Mouse (Mus musculus) lung, embryonic 16.5 days (tissue): ENCODE measurements at regions not wholly inside any gene's neighbourhood (a gene's known extent, or its start where the extent isn't known, plus 50 kb on each side); places are given as distances from the start of the nearest gene placed in this dataset.

Experiments used
- ATAC-seq: fragments of 200-750 bp; cut with Nextera tagmentation; 2 replicates; pipeline ENCODE4 v1.8.0; 2017; ENCODE audit warnings: low read depth, mild to moderate bottlenecking, moderate library complexity
- H3K27ac ChIP-seq: fragments of 300-500 bp; sonication (generic); 2 replicates; pipeline ENCODE4 v1.5.1; 2014; ENCODE audit warnings: mild to moderate bottlenecking, control low read depth, low read length
- H3K27me3 ChIP-seq: fragments of 300-500 bp; sonication (generic); 2 replicates; pipeline ENCODE4 v1.6.1; 2014; ENCODE audit warnings: low read depth, low read length, mixed read lengths; ENCODE audit not compliant: control insufficient read depth, insufficient read depth
- H3K36me3 ChIP-seq: fragments of 300-500 bp; sonication (generic); 2 replicates; pipeline ENCODE4 v1.6.1; 2014; ENCODE audit warnings: low read length; ENCODE audit not compliant: control insufficient read depth, insufficient read depth
- H3K4me1 ChIP-seq: fragments of 300-500 bp; sonication (generic); replicated peaks from 2 replicates; pipeline ENCODE4 v1.6.1; 2014; ENCODE audit warnings: low read length, mixed read lengths; ENCODE audit not compliant: control insufficient read depth, insufficient read depth
- H3K4me2 ChIP-seq: fragments of 300-500 bp; sonication (generic); 2 replicates; pipeline ENCODE4 v1.6.1; 2014; ENCODE audit warnings: low read depth, low read length, control low read depth
- H3K4me3 ChIP-seq: fragments of 300-500 bp; sonication (generic); 2 replicates; pipeline ENCODE4 v1.5.1; 2014; ENCODE audit warnings: mild to moderate bottlenecking, low read length, control low read depth
- H3K9ac ChIP-seq: fragments of 300-500 bp; sonication (generic); 2 replicates; pipeline ENCODE4 v1.6.1; 2014; ENCODE audit warnings: low read length, control low read depth
- H3K9me3 ChIP-seq: fragments of 300-500 bp; sonication (generic); 2 replicates; pipeline ENCODE4 v1.6.1; 2016; ENCODE audit warnings: low read length; ENCODE audit not compliant: control insufficient read depth
- WGBS: fragments of 180-500 bp; shearing (Covaris S2); extraction: QIAGEN DNeasy Blood & Tissue Kit; methylation state at CpG from one replicate; pipeline ENCODE4 v1.1.7; 2014; 5-methylcytosine and 5-hydroxymethylcytosine counted together

GRCm38 (mm10) chr16:30155070-30155469, 90.9 kb downstream of the Hes1 start:
- H3K9ac ChIP-seq: no peak overlapping the region
- H3K27me3 ChIP-seq: no peaks in the 10 kb centered on the region
- no peak overlapping the region for H3K4me3 ChIP-seq
- no peak for ATAC-seq
- H3K36me3 ChIP-seq: no peaks in the 10 kb centered on the region
- no peak overlapping the region for H3K27ac ChIP-seq
- H3K4me2 ChIP-seq: no peak overlapping the region
- WGBS: 19% methylated on average over 6 of the region's 6 CpGs
- H3K4me1 ChIP-seq: peaks cover 7% of the 10 kb centered on the region; the same call in 1 of the 2 replicates
- no peaks in the 10 kb centered on the region for H3K9me3 ChIP-seq

- Histone ChIP-seq H3K4me1 (peaks cover 11% of the 10 kb centered on the region; the same call in 1 of the 2 replicates), H3K36me3 (no peaks in the 10 kb centered on the region), H3K9me3 (no peaks in the 10 kb centered on the region), H3K27me3 (no peaks in the 10 kb centered on the region), H3K4me3 (no peak overlapping the region), H3K4me2 (no peak overlapping the region), H3K27ac (no peak overlapping the region), H3K9ac (no peak overlapping the region)
- 30% methylated on average over 6 of the region's 6 CpGs for WGBS
- ATAC-seq: no peak
These were observed 91.5 kb downstream of the Hes1 start for GRCm38 (mm10) chr16:30155486-30156246.

GRCm38 (mm10) chr16:30158184-30158583, 94.0 kb downstream of the Hes1 start:
- Histone ChIP-seq H3K9ac (no peak overlapping the region), H3K27me3 (no peaks in the 10 kb centered on the region), H3K9me3 (no peaks in the 10 kb centered on the region), H3K27ac (no peak overlapping the region), H3K4me1 (peaks cover 14% of the 10 kb centered on the region; the same call in 1 of the 2 replicates), H3K4me3 (no peak overlapping the region), H3K36me3 (no peaks in the 10 kb centered on the region), H3K4me2 (no peak overlapping the region)
- 89% methylated on average over 9 of the region's 9 CpGs for WGBS
- ATAC-seq: no peak

- Histone ChIP-seq H3K27me3 (no peaks in the 10 kb centered on the region), H3K4me2 (no peak overlapping the region), H3K9me3 (no peaks in the 10 kb centered on the region), H3K9ac (no peak overlapping the region), H3K4me1 (peaks cover 11% of the 10 kb centered on the region; the same call in 1 of the 2 replicates), H3K4me3 (no peak overlapping the region), H3K27ac (no peak overlapping the region), H3K36me3 (no peaks in the 10 kb centered on the region)
- peak; percentile 55; the same call in 1 of the 2 replicates for ATAC-seq
- 20% methylated on average over 2 of the region's 2 CpGs for WGBS
These were observed 96.2 kb downstream of the Hes1 start for GRCm38 (mm10) chr16:30160399-30160798.

GRCm38 (mm10) chr16:30163303-30163702, 99.1 kb downstream of the Hes1 start:
- Histone ChIP-seq H3K9me3 (0 out of 2 replicates have a peak, but pooled peaks cover 3% of the 10 kb centered on the region), H3K27ac (no peak overlapping the region), H3K4me1 (peaks cover 7% of the 10 kb centered on the region; the same call in 1 of the 2 replicates), H3K4me2 (no peak overlapping the region), H3K4me3 (no peak overlapping the region), H3K9ac (no peak overlapping the region), H3K27me3 (no peaks in the 10 kb centered on the region), H3K36me3 (no peaks in the 10 kb centered on the region)
- no peak for ATAC-seq
- 87% methylated on average over 4 of the region's 4 CpGs for WGBS

GRCm38 (mm10) chr16:30165667-30166180, 101.5 kb downstream of the Hes1 start:
- no peak for ATAC-seq
- H3K9me3 ChIP-seq: 0 out of 2 replicates have a peak, but pooled peaks cover 3% of the 10 kb centered on the region
- 61% methylated on average over 3 of the region's 3 CpGs for WGBS
- H3K27ac ChIP-seq: no peak overlapping the region
- H3K9ac ChIP-seq: no peak overlapping the region
- no peaks in the 10 kb centered on the region for H3K27me3 ChIP-seq
- H3K4me1 ChIP-seq: peaks cover 8% of the 10 kb centered on the region
- no peak overlapping the region for H3K4me3 ChIP-seq
- no peak overlapping the region for H3K4me2 ChIP-seq
- H3K36me3 ChIP-seq: no peaks in the 10 kb centered on the region

GRCm38 (mm10) chr16:30171381-30172079, 95.8 kb downstream of the Cpn2 start:
- Histone ChIP-seq H3K4me1 (peaks cover 45% of the 10 kb centered on the region), H3K36me3 (no peaks in the 10 kb centered on the region), H3K27me3 (no peaks in the 10 kb centered on the region), H3K9ac (no peak overlapping the region; the same call in 1 of the 2 replicates), H3K27ac (peak overlapping the region; percentile 81), H3K4me3 (no peak overlapping the region), H3K4me2 (peak overlapping the region; percentile 17; the same call in 1 of the 2 replicates), H3K9me3 (no peaks in the 10 kb centered on the region)
- peak; percentile 75 for ATAC-seq
- 46% methylated on average over 24 of the region's 24 CpGs for WGBS

- Histone ChIP-seq H3K4me2 (peak overlapping the region; percentile 17; the same call in 1 of the 2 replicates), H3K9ac (no peak overlapping the region), H3K4me1 (peaks cover 45% of the 10 kb centered on the region), H3K27me3 (no peaks in the 10 kb centered on the region), H3K4me3 (no peak overlapping the region), H3K27ac (peak overlapping the region; percentile 81), H3K36me3 (no peaks in the 10 kb centered on the region), H3K9me3 (no peaks in the 10 kb centered on the region)
- ATAC-seq: peak; percentile 39
- 33% methylated on average over 13 of the region's 13 CpGs for WGBS
These were observed 95.1 kb downstream of the Cpn2 start for GRCm38 (mm10) chr16:30172136-30172731.

- Histone ChIP-seq H3K4me2 (no peak overlapping the region), H3K9me3 (no peaks in the 10 kb centered on the region), H3K27me3 (no peaks in the 10 kb centered on the region), H3K27ac (peak overlapping the region; percentile 81), H3K4me3 (no peak overlapping the region), H3K9ac (no peak overlapping the region), H3K4me1 (peaks cover 45% of the 10 kb centered on the region), H3K36me3 (no peaks in the 10 kb centered on the region)
- ATAC-seq: peak; percentile 73
- WGBS: 26% methylated on average over 9 of the region's 9 CpGs
These were observed 94.5 kb downstream of the Cpn2 start for GRCm38 (mm10) chr16:30172798-30173202.
